Mouse (Mus musculus): Measurements from ENCODE around the gene Chchd3. TPM values are rescaled to one million over a fixed set of nuclear protein-coding genes. Genes with fewer than 3 reads are reported as not detected.

Chchd3 gene
- total and polyA plus RNA-seq, 2 experiments from 2014 or later, result 77.8 to 107 TPM

- Histone ChIP-seq H3K27ac (ENCODE audit: low read depth, low read length) (no peak overlapping the region), H3K4me1 (ENCODE audit: insufficient read depth, low read length) (no peaks in the 10 kb centered on the region), H3K9ac (replicated peaks; ENCODE audit: low read length, poor library complexity, severe bottlenecking) (no peak overlapping the region), H3K36me3 (ENCODE audit: insufficient read depth, low read length) (no peaks in the 10 kb centered on the region), H3K9me3 (ENCODE audit: low read length) (no peaks in the 10 kb centered on the region), H3K4me3 (ENCODE audit: low read depth, low read length) (no peak overlapping the region), H3K27me3 (ENCODE audit: insufficient read depth, low read length) (no peaks in the 10 kb centered on the region), H3K4me2 (ENCODE audit: low read depth, low read length, poor library complexity, severe bottlenecking) (no peak overlapping the region)
- 70% methylated on average over 5 of the region's 5 CpGs for WGBS
- DNase-seq (ENCODE audit: low spot score), result no peak
- TF ChIP-seq CTCF (IDR thresholded peaks at IDR 0.05), result no peak
- no peak for ATAC-seq (ENCODE audit: low FRiP score)
Observed at GRCm38 (mm10) chr6:32959816-32960550, 100.1 kb downstream of the Chchd3 start.

DNA sequence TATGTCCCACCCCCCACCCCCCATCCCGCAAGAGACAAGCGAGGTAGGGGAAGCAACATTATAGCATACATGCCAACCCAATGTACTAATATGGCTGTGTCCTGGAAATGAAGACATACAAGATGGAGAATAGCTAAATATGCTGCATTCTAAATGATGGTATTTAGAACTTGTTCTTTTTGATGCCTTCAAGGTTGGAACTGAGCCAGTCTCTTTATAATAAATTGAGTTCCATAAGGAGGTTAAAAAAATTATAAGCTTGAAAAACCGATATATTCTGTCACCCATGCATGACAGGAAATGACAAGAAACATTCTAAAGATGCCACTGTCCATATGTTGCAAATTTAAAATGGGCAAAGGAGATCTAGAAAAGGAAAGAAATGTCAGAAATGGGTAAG, 104.6 kb downstream of the Chchd3 start:
- H3K27ac ChIP-seq (ENCODE audit: low read depth, low read length), result no peak overlapping the region
- WGBS, result 46% methylated on average over 3 of the region's 3 CpGs
- TF ChIP-seq CTCF (IDR thresholded peaks at IDR 0.05), result no peak

DNA sequence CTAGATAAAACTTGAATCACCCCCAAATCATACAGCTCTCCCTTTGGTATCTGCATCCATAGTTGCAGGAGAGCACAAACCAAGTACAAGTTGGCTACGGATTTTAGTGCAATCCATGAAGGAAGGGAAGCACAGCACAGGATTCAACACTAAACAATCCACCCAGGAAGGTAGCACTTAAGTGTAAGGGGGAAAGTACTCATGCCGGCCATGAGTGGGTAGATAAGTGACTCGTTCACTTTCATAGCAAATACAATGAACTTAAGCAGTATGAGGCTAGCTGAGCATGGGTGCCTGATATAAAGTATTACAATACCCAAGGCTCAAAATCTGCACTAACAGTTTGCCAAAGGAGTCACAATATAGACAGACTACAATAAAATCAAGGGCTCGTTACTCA, 109.1 kb downstream of the Chchd3 start:
- no peaks in the 10 kb centered on the region for H3K9me3 ChIP-seq (ENCODE audit: low read length)
- ATAC-seq (ENCODE audit: low FRiP score), result no peak
- no peak overlapping the region for H3K27ac ChIP-seq (ENCODE audit: low read depth, low read length)
- no peak overlapping the region for H3K4me3 ChIP-seq (ENCODE audit: low read depth, low read length)
- H3K36me3 ChIP-seq (ENCODE audit: insufficient read depth, low read length), result no peaks in the 10 kb centered on the region
- no peak for DNase-seq (ENCODE audit: low spot score)
- no peak for TF ChIP-seq CTCF (IDR thresholded peaks at IDR 0.05)
- no peak overlapping the region for H3K9ac ChIP-seq (replicated peaks; ENCODE audit: low read length, poor library complexity, severe bottlenecking)
- no peak overlapping the region for H3K4me2 ChIP-seq (ENCODE audit: low read depth, low read length, poor library complexity, severe bottlenecking)
- 89% methylated on average over 4 of the region's 4 CpGs for WGBS
- H3K27me3 ChIP-seq (ENCODE audit: insufficient read depth, low read length), result no peaks in the 10 kb centered on the region
- H3K4me1 ChIP-seq (ENCODE audit: insufficient read depth, low read length), result no peaks in the 10 kb centered on the region

More for the DNA sequence above, 104.6 kb downstream of the Chchd3 start:
- no peaks in the 10 kb centered on the region for H3K27me3 ChIP-seq (ENCODE audit: insufficient read depth, low read length)
- H3K9ac ChIP-seq (replicated peaks; ENCODE audit: low read length, poor library complexity, severe bottlenecking), result no peak overlapping the region
- ATAC-seq (ENCODE audit: low FRiP score) (no peak), DNase-seq (ENCODE audit: low spot score) (no peak)
- H3K4me3 ChIP-seq (ENCODE audit: low read depth, low read length), result no peak overlapping the region
- H3K4me2 ChIP-seq (ENCODE audit: low read depth, low read length, poor library complexity, severe bottlenecking), result no peak overlapping the region
- H3K36me3 ChIP-seq (ENCODE audit: insufficient read depth, low read length), result no peaks in the 10 kb centered on the region
- H3K9me3 ChIP-seq (ENCODE audit: low read length), result no peaks in the 10 kb centered on the region
- no peaks in the 10 kb centered on the region for H3K4me1 ChIP-seq (ENCODE audit: insufficient read depth, low read length)

DNA sequence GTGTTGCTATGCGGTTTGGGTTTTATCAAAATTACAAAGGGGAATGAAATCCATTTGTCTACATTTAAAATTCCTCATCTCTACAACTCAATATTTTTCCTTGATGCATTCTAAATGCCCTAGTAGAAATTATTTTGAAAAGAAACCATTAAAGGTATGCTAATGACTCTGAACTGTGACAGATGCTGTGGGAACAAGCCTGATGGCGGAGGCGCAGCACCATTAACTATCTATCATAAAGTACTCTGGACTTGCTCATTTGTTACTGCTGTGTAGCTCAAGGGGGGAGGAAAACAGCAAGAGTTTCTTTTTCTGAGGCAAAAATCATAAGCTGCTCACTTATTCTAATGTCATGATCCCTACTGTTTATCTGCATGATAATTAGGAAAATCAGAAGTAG, 110.4 kb downstream of the Chchd3 start:
- Histone ChIP-seq H3K9me3 (ENCODE audit: low read length) (no peaks in the 10 kb centered on the region), H3K9ac (replicated peaks; ENCODE audit: low read length, poor library complexity, severe bottlenecking) (no peak overlapping the region), H3K4me2 (ENCODE audit: low read depth, low read length, poor library complexity, severe bottlenecking) (no peak overlapping the region), H3K36me3 (ENCODE audit: insufficient read depth, low read length) (no peaks in the 10 kb centered on the region), H3K27ac (ENCODE audit: low read depth, low read length) (no peak overlapping the region), H3K4me1 (ENCODE audit: insufficient read depth, low read length) (no peaks in the 10 kb centered on the region), H3K27me3 (ENCODE audit: insufficient read depth, low read length) (no peaks in the 10 kb centered on the region), H3K4me3 (ENCODE audit: low read depth, low read length) (no peak overlapping the region)
- DNase-seq (ENCODE audit: low spot score) (no peak), ATAC-seq (ENCODE audit: low FRiP score) (no peak)
- TF ChIP-seq CTCF (IDR thresholded peaks at IDR 0.05), result no peak
- 68% methylated on average over 3 of the region's 3 CpGs for WGBS

DNA sequence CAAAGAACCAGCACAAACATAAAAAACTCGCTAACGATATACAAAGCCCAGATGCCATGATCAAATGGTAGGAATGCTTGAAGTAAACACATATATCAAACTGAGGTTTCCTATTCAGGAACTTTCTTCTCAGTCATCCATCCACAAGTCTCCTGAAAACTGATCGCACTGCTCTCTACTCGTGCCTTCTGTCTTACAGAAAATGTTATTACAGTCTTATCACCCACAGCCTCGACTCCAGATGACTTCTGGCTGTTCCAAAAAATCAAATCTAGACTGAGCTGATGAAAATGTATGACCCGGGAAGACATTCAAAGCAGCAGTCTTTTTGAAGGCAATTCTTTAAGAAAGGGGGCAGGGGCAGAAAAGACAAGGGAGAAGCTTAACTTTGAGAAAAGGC, 112.8 kb downstream of the Chchd3 start:
- Histone ChIP-seq H3K9ac (replicated peaks; ENCODE audit: low read length, poor library complexity, severe bottlenecking) (no peak overlapping the region), H3K9me3 (ENCODE audit: low read length) (no peaks in the 10 kb centered on the region), H3K4me1 (ENCODE audit: insufficient read depth, low read length) (no peaks in the 10 kb centered on the region), H3K4me3 (ENCODE audit: low read depth, low read length) (no peak overlapping the region), H3K4me2 (ENCODE audit: low read depth, low read length, poor library complexity, severe bottlenecking) (no peak overlapping the region), H3K36me3 (ENCODE audit: insufficient read depth, low read length) (no peaks in the 10 kb centered on the region), H3K27me3 (ENCODE audit: insufficient read depth, low read length) (no peaks in the 10 kb centered on the region), H3K27ac (ENCODE audit: low read depth, low read length) (no peak overlapping the region)
- WGBS, result 62% methylated on average over 6 of the region's 6 CpGs
- ATAC-seq (ENCODE audit: low FRiP score) (no peak), DNase-seq (ENCODE audit: low spot score) (no peak)
- no peak for TF ChIP-seq CTCF (IDR thresholded peaks at IDR 0.05)

GRCm38 (mm10) chr6:32944956-32945355, 115.1 kb downstream of the Chchd3 start:
- no peaks in the 10 kb centered on the region for H3K27me3 ChIP-seq (ENCODE audit: insufficient read depth, low read length)
- H3K4me3 ChIP-seq (ENCODE audit: low read depth, low read length), result no peak overlapping the region
- WGBS, result 88% methylated on average over 1 of the region's 1 CpGs
- ATAC-seq (ENCODE audit: low FRiP score), result no peak
- no peaks in the 10 kb centered on the region for H3K9me3 ChIP-seq (ENCODE audit: low read length)
- TF ChIP-seq CTCF (IDR thresholded peaks at IDR 0.05), result no peak
- H3K27ac ChIP-seq (ENCODE audit: low read depth, low read length), result no peak overlapping the region
- no peak for DNase-seq (ENCODE audit: low spot score)
- H3K36me3 ChIP-seq (ENCODE audit: insufficient read depth, low read length), result no peaks in the 10 kb centered on the region
- H3K9ac ChIP-seq (replicated peaks; ENCODE audit: low read length, poor library complexity, severe bottlenecking), result no peak overlapping the region
- no peaks in the 10 kb centered on the region for H3K4me1 ChIP-seq (ENCODE audit: insufficient read depth, low read length)
- H3K4me2 ChIP-seq (ENCODE audit: low read depth, low read length, poor library complexity, severe bottlenecking), result no peak overlapping the region
